Mouse (Mus musculus): ENCODE results near the gene Rsu1.

DNA sequence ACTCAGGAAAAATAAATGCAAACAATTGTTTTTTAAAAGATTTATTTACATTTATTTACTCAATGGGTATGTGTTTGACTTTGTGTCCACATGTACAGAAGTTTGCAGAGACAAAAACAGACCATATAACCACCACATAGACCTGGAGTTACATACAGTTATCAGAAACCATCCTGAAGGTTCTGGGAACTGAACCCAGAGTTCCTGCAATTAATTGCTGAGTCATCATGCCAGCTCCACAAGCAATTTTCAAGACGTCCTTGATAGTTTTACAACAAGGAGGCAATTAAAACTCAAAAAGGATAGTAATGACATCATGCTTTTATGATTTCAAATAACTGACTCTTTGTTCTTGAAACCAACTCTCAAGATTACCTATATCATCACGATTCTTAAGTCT is 109.5 kb downstream of the Rsu1 start:
- TF ChIP-seq CTCF (conservative IDR thresholded peaks at IDR 0.05; ENCODE audit: low read length) (no peak), POU5F1 (IDR thresholded peaks at IDR 0.05; ENCODE audit: borderline replicate concordance, low read length) (no peak)

Measured in E14TG2a.4 (cell line).